Mouse (Mus musculus): Measurements from ENCODE around the gene Lrrn2.

- TF ChIP-seq GATA1 (IDR thresholded peaks at IDR 0.05; ENCODE audit: borderline replicate concordance, low read length), result no peak
- no peak for TF ChIP-seq FLI1 (IDR thresholded peaks at IDR 0.05; ENCODE audit: low read length)
Measured at GRCm38 (mm10) chr1:132937296-132938030, 57.4 kb downstream of the Lrrn2 start.
